Mouse (Mus musculus) stomach, postnatal 0 days (tissue): ENCODE data around the gene Dvl1.

Experiments
- CTCF ChIP-seq: IDR thresholded peaks from 2 replicates; pipeline ENCODE4 v1.5.1; 2016; ENCODE audit warnings: antibody characterized with exemption, low read depth, mild to moderate bottlenecking, moderate library complexity
- EP300 ChIP-seq: optimal IDR thresholded peaks from 2 replicates; pipeline ENCODE3; 2016; ENCODE audit warnings: antibody characterized with exemption

DNA sequence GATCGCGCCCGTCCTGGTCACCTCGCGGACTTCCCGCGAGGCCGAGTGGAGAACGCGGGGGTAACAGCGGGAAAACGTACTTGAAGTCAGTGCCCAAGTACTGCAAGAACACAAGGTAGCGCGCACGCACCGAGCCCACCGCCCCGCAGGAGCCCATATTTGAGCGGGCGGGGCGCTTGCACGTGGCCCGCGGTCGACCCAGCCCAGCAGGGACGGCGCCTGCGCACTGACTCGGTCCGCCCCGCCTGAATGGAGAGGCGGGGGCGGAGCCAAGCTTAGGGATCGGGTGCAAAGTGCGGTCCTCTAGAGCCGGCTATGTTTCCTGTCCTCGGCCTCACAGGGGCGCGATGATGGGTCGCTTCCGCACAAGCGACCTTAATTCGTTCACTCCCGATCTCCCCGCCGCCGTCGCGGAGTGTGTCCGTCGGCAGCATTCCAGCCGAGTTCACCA is 44.4 kb downstream of the Dvl1 start, which contains the start of the genes Pusl1 and Acap3:
- TF ChIP-seq CTCF (no peak), EP300 (no peak)
